Mouse (Mus musculus) hindbrain, embryonic 16.5 days (tissue): Measurements from ENCODE around the gene Fryl. TPM values are rescaled to one million over a fixed set of nuclear protein-coding genes. Genes with fewer than 3 reads are reported as not detected.

Source experiments
- ATAC-seq: fragments of 200-750 bp; cut with Nextera tagmentation; 2 replicates; pipeline ENCODE4 v1.8.0; 2017; ENCODE audit warnings: moderate TSS enrichment, moderate library complexity
- H3K27ac ChIP-seq: fragments of 300-500 bp; sonication (generic); 2 replicates; pipeline ENCODE4 v1.5.1; 2014; ENCODE audit warnings: low read depth, mild to moderate bottlenecking, control low read depth, low read length, moderate library complexity
- H3K27me3 ChIP-seq: fragments of 300-500 bp; sonication (generic); replicated peaks from 2 replicates; pipeline ENCODE4 v1.6.1; 2014; ENCODE audit warnings: low read length; ENCODE audit not compliant: control insufficient read depth, insufficient read depth
- H3K36me3 ChIP-seq: fragments of 300-500 bp; sonication (generic); 2 replicates; pipeline ENCODE4 v1.6.1; 2014; ENCODE audit warnings: mild to moderate bottlenecking, low read length, moderate library complexity, mixed read lengths; ENCODE audit not compliant: control insufficient read depth, insufficient read depth
- H3K4me1 ChIP-seq: fragments of 300-500 bp; sonication (generic); 2 replicates; pipeline ENCODE4 v1.6.1; 2014; ENCODE audit warnings: low read depth, low read length; ENCODE audit not compliant: control insufficient read depth, insufficient read depth
- H3K4me2 ChIP-seq: fragments of 300-500 bp; sonication (generic); 2 replicates; pipeline ENCODE4 v1.6.1; 2014; ENCODE audit warnings: mild to moderate bottlenecking, low read length, control low read depth, moderate library complexity
- H3K4me3 ChIP-seq: fragments of 300-500 bp; sonication (generic); 2 replicates; pipeline ENCODE4 v1.5.1; 2014; ENCODE audit warnings: mild to moderate bottlenecking, low read length, control low read depth, moderate library complexity
- H3K9ac ChIP-seq: fragments of 300-500 bp; sonication (generic); 2 replicates; pipeline ENCODE4 v1.6.1; 2014; ENCODE audit warnings: low read depth, mild to moderate bottlenecking, control low read depth, low read length, moderate library complexity
- H3K9me3 ChIP-seq: fragments of 300-500 bp; sonication (generic); 2 replicates; pipeline ENCODE4 v1.6.1; 2014; ENCODE audit warnings: mild to moderate bottlenecking, low read length, moderate library complexity; ENCODE audit not compliant: control insufficient read depth
- WGBS: fragments of 180-500 bp; shearing (Covaris S2); extraction: QIAGEN DNeasy Blood & Tissue Kit; methylation state at CpG from one replicate; pipeline ENCODE4 v1.1.7; 2014; 5-methylcytosine and 5-hydroxymethylcytosine counted together
- polyA plus RNA-seq: library from polyadenylated mRNA; unstranded; fragments of >200 nt; fragmentation: Nextera tagmentation; extraction: Ambion mirVana; gene quantifications from 2 replicates; pipeline ENCODE4 v1.2.1, GENCODE M21; 2015

The Fryl gene
- polyA plus RNA-seq, 1 experiment from 2014 or later, result 29.3 TPM

DNA sequence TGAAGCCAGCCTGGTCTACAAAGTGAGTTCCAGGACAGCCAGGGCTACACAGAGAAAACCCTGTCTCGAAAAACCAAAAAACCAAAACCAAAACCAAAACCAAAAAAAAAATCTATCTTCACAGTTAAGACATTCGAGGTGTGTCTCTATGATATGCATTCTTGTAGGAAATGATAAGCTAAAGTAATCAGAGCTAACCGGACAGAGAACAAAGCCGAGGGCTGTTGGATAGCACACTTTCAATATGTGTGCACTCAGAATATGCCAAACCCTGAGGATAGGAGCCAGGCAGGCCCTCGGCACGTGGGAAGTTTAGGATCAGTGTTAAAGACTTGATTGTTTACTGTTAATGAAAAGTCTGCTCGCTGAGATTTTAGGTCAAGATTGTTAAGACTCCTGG is 58.6 kb downstream of the Fryl start:
- Histone ChIP-seq H3K4me1 (no peaks in the 10 kb centered on the region), H3K36me3 (0 out of 2 replicates have a peak, but pooled peaks cover 2% of the 10 kb centered on the region), H3K9ac (no peak overlapping the region), H3K4me3 (no peak overlapping the region), H3K9me3 (no peaks in the 10 kb centered on the region), H3K4me2 (no peak overlapping the region), H3K27me3 (no peaks in the 10 kb centered on the region), H3K27ac (no peak overlapping the region)
- ATAC-seq, result no peak
- 95% methylated on average over 7 of the region's 7 CpGs for WGBS

GRCm38 (mm10) chr5:73194740-73195139 is 61.7 kb downstream of the Fryl start:
- Histone ChIP-seq H3K36me3 (0 out of 2 replicates have a peak, but pooled peaks cover 2% of the 10 kb centered on the region), H3K4me3 (no peak overlapping the region), H3K4me2 (no peak overlapping the region), H3K27ac (no peak overlapping the region), H3K9me3 (no peaks in the 10 kb centered on the region), H3K27me3 (no peaks in the 10 kb centered on the region), H3K9ac (no peak overlapping the region), H3K4me1 (no peaks in the 10 kb centered on the region)
- ATAC-seq, result no peak
- WGBS, result 95% methylated on average over 14 of the region's 14 CpGs

DNA sequence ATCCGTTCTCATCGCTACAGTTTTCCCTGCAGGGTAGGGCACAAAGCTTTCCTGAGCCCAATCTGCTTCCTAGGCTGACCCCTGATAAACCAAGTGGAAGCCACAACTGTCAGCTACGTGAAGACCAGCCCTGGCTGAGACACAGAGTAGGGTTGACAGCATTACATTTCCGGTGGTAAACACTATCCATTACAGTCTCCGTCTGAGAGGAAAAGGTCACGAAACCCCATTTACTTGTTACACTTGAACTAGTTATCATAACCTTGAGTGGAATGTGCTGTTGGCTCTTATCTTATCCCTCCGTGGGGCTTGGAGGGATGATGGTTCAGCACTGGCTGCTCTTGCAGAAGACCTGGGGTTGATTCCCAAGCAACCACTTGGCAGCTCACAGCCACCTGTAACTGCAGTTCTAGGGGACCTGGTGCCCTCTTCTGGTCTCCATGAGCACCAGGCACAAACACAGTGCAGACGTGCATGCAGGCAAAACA is 62.3 kb downstream of the Fryl start:
- Histone ChIP-seq H3K4me2 (no peak overlapping the region), H3K27me3 (no peaks in the 10 kb centered on the region), H3K36me3 (0 out of 2 replicates have a peak, but pooled peaks cover 2% of the 10 kb centered on the region), H3K4me3 (no peak overlapping the region), H3K4me1 (no peaks in the 10 kb centered on the region), H3K27ac (no peak overlapping the region), H3K9me3 (no peaks in the 10 kb centered on the region), H3K9ac (no peak overlapping the region)
- WGBS, result 86% methylated on average over 8 of the region's 8 CpGs
- no peak for ATAC-seq

DNA sequence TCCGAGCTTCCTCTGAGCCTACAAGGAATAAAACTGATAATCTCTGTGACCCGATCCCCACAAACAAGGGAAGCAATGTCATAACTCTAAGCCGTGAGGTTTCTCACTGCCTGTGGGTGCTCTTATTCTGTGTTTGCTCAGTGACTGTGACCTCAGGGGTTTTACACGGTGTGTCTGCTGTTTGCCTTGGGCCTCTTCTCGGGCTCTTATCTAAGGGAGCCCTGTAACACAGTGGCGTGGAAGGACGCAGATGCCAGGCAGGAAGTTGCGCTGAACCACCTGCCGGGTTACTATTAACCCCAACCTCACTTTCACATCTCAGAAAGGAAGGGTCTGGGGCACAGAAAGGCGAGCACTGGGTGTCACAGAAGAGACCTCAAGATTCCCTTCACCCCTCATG is 62.8 kb downstream of the Fryl start:
- Histone ChIP-seq H3K27ac (no peak overlapping the region), H3K27me3 (no peaks in the 10 kb centered on the region), H3K9me3 (no peaks in the 10 kb centered on the region), H3K36me3 (0 out of 2 replicates have a peak, but pooled peaks cover 2% of the 10 kb centered on the region), H3K9ac (no peak overlapping the region), H3K4me1 (no peaks in the 10 kb centered on the region), H3K4me2 (no peak overlapping the region), H3K4me3 (no peak overlapping the region)
- 72% methylated on average over 10 of the region's 10 CpGs for WGBS
- no peak for ATAC-seq

DNA sequence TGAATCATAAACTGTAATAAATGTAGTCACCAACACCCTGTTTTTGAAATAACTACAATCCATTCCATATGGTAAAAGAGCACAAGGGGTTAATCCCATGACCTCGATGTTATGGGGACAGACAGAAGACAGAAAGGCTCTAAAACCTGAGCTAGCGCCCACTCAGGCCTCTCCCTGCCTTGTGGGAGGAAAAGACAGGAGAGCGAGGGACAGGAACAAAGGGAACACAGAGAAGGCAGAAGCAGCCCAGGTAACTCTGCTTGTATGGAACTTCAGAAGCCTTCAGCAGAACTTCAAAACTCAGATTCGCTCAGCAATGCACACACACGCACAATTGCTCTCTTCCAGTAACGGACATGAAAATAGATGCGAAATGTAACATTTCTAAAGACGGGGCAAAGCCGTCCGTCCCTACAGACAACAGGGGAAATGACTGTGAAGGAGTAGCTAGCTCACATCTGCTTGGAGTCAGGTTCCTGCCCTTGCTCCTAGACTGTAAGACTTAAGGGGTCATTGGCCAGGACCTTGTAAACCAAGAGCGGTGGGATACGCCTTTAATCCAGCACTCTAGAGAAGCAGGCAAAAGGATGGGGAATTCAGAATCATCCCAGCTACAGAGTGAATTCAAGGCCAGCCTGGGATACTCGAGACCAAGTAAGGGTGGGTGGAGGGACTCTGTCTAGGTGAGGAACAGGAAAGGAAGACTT is 63.4 kb downstream of the Fryl start:
- Histone ChIP-seq H3K27me3 (no peaks in the 10 kb centered on the region), H3K27ac (no peak overlapping the region), H3K4me1 (no peaks in the 10 kb centered on the region), H3K9me3 (no peaks in the 10 kb centered on the region), H3K4me3 (no peak overlapping the region), H3K9ac (no peak overlapping the region), H3K36me3 (0 out of 2 replicates have a peak, but pooled peaks cover 2% of the 10 kb centered on the region), H3K4me2 (no peak overlapping the region)
- 89% methylated on average over 13 of the region's 13 CpGs for WGBS
- ATAC-seq, result no peak

GRCm38 (mm10) chr5:73191765-73192164 is 64.7 kb downstream of the Fryl start:
- no peak overlapping the region for H3K27ac ChIP-seq
- no peak overlapping the region for H3K9ac ChIP-seq
- no peak overlapping the region for H3K4me2 ChIP-seq
- no peak overlapping the region for H3K4me3 ChIP-seq
- no peaks in the 10 kb centered on the region for H3K27me3 ChIP-seq
- WGBS, result 82% methylated on average over 11 of the region's 11 CpGs
- H3K9me3 ChIP-seq, result no peaks in the 10 kb centered on the region
- H3K4me1 ChIP-seq, result no peaks in the 10 kb centered on the region
- no peak for ATAC-seq
- 0 out of 2 replicates have a peak, but pooled peaks cover 2% of the 10 kb centered on the region for H3K36me3 ChIP-seq

DNA sequence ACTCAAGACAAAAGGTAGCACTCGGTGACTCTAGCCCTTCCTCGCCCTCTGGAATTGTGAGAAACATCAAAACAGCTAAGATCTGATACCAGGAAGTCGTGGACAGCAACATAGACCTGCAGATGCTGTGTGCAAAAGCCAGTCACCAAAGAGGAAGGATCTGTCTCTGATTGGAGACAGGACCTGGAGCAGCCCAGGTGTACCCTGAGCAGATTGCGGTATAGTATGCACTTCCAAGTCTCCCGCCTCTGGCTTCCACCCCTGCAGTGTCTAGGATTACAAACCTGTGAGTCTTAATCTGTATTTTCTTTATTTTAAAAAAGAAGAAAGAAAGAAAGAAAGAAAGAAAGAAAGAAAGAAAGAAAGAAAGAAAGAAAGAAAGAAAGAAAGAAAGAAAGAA is 66.3 kb downstream of the Fryl start:
- Histone ChIP-seq H3K4me1 (no peaks in the 10 kb centered on the region), H3K27me3 (no peaks in the 10 kb centered on the region), H3K9me3 (no peaks in the 10 kb centered on the region), H3K9ac (no peak overlapping the region), H3K27ac (no peak overlapping the region), H3K36me3 (0 out of 2 replicates have a peak, but pooled peaks cover 2% of the 10 kb centered on the region), H3K4me3 (no peak overlapping the region), H3K4me2 (no peak overlapping the region)
- WGBS, result 77% methylated on average over 5 of the region's 5 CpGs
- ATAC-seq, result no peak

- Histone ChIP-seq H3K36me3 (no peaks in the 10 kb centered on the region), H3K4me1 (no peaks in the 10 kb centered on the region), H3K4me3 (no peak overlapping the region), H3K9me3 (no peaks in the 10 kb centered on the region), H3K9ac (no peak overlapping the region), H3K27me3 (no peaks in the 10 kb centered on the region), H3K27ac (no peak overlapping the region), H3K4me2 (no peak overlapping the region)
- 68% methylated on average over 9 of the region's 9 CpGs for WGBS
- no peak for ATAC-seq
Observed at GRCm38 (mm10) chr5:73189443-73190160, 66.8 kb downstream of the Fryl start.

- Histone ChIP-seq H3K9ac (no peak overlapping the region), H3K27ac (no peak overlapping the region), H3K36me3 (no peaks in the 10 kb centered on the region), H3K4me3 (no peak overlapping the region), H3K4me1 (no peaks in the 10 kb centered on the region), H3K27me3 (no peaks in the 10 kb centered on the region), H3K4me2 (no peak overlapping the region), H3K9me3 (no peaks in the 10 kb centered on the region)
- ATAC-seq, result no peak
- 79% methylated on average over 7 of the region's 7 CpGs for WGBS
Observed at GRCm38 (mm10) chr5:73188576-73188975, 67.8 kb downstream of the Fryl start.
